Mouse (Mus musculus): ENCODE data around the gene Pde4dip.

DNA sequence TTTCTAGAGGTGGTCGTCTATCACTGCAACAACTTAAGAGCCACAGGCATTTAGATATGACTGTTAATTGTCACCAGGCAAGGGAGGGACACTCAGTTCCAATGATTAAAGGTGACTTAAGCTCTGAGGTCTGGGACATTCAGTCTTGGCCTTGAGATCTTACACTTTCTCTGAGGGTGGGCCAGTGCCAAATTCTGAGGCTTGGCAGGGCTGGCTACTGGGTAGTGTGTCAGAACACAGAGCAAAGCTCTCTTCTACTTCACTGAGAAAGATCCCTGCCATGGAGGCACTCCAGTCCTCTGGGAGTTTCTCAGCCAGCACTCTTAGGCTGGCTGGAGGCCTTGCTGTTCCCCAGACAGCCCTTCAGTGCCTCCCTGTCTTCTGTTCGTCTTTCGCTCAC, 158.4 kb downstream of the Pde4dip start:
- no peak for TF ChIP-seq CTCF (IDR thresholded peaks at IDR 0.05)
- TF ChIP-seq EP300 (IDR thresholded peaks at IDR 0.05): no peak
